Mouse (Mus musculus) cortical plate, adult 2 months (tissue): Measurements from ENCODE around the gene Rab19. TPM values are rescaled to one million over a fixed set of nuclear protein-coding genes. Genes with fewer than 3 reads are reported as not detected.
A peak's percentile ranks its signal among the peaks of the same experiment; 100 is the strongest.
"Not testable (repeated sequence)": the region's sequence is repeated elsewhere in the genome, so short reads cannot be mapped to it uniquely, and the experiment has no call there.

Source experiments
- H3K27ac ChIP-seq: fragments of 200-500 bp; 2 replicates; pipeline ENCODE4 v1.5.1; 2012; ENCODE audit warnings: low read length, control low read depth, inconsistent platforms; ENCODE audit not compliant: insufficient read depth
- H3K4me1 ChIP-seq: fragments of 200-500 bp; 2 replicates; pipeline ENCODE4 v1.6.1; 2011; ENCODE audit warnings: low read length; ENCODE audit not compliant: control insufficient read depth, insufficient read depth
- H3K4me3 ChIP-seq: fragments of 200-500 bp; 2 replicates; pipeline ENCODE4 v1.5.1; 2011; ENCODE audit warnings: mild to moderate bottlenecking, low read length, control low read depth; ENCODE audit not compliant: insufficient read depth
- CTCF ChIP-seq: fragments of 200-500 bp; IDR thresholded peaks from 2 replicates; pipeline ENCODE4 v1.5.1; 2011; ENCODE audit warnings: mild to moderate bottlenecking, control low read depth, low read length; ENCODE audit not compliant: insufficient read depth; ENCODE audit errors: extremely low read depth
- POLR2A ChIP-seq: fragments of 200-500 bp; IDR thresholded peaks from 2 replicates; pipeline ENCODE4 v1.6.1; 2011; ENCODE audit warnings: mild to moderate bottlenecking, low read length, control low read depth; ENCODE audit not compliant: insufficient read depth; ENCODE audit errors: extremely low read depth
- polyA plus RNA-seq: library from polyadenylated mRNA; depleted of rRNA; stranded (reverse); fragments of >200 nt; gene quantifications from 2 replicates; pipeline ENCODE4 v1.2.3, GENCODE M21; 2012

Rab19 gene
- polyA plus RNA-seq, 1 experiment = not detected

GRCm38 (mm10) chr6:39377311-39377827 is 3.6 kb upstream of the Rab19 start, which contains the start of gene Slc37a3:
Gene Slc37a3 (minus strand): TSS chr6:39377675.
- Histone ChIP-seq H3K4me3 (peak within 1 kb of the TSS; percentile 79), H3K27ac (peak within 1 kb of the TSS; percentile 58; the same call in 1 of the 2 replicates), H3K4me1 (peaks cover 5% of the 10 kb centered on the region)
- TF ChIP-seq POLR2A = 0 out of 2 replicates have a peak, but pooled peaks have one; percentile 40
- TF ChIP-seq CTCF = no peak

- not testable (repeated sequence) for H3K4me3 ChIP-seq, H3K27ac ChIP-seq, H3K4me1 ChIP-seq
Observed at GRCm38 (mm10) chr6:39378161-39378835, 2.7 kb upstream of the Rab19 start.

- Histone ChIP-seq H3K4me3 (no peak overlapping the region), H3K27ac (no peak overlapping the region), H3K4me1 (peaks cover 4% of the 10 kb centered on the region)
- no peak for TF ChIP-seq CTCF
- TF ChIP-seq POLR2A = no peak
Observed at GRCm38 (mm10) chr6:39379224-39379623, 1.8 kb upstream of the Rab19 start.

GRCm38 (mm10) chr6:39379749-39380148 is 1.2 kb upstream of the Rab19 start:
- H3K27ac ChIP-seq = no peak overlapping the region
- no peak overlapping the region for H3K4me3 ChIP-seq
- TF ChIP-seq CTCF = no peak
- no peak for TF ChIP-seq POLR2A
- H3K4me1 ChIP-seq = peaks cover 4% of the 10 kb centered on the region

- Histone ChIP-seq H3K4me1 (peaks cover 4% of the 10 kb centered on the region), H3K27ac (no peak overlapping the region), H3K4me3 (no peak overlapping the region)
- TF ChIP-seq CTCF (no peak), POLR2A (no peak)
Observed at GRCm38 (mm10) chr6:39380276-39380675, 699 bp upstream of the Rab19 start.

- Histone ChIP-seq H3K27ac (no peak overlapping the region), H3K4me1 (no peaks in the 10 kb centered on the region), H3K4me3 (no peak overlapping the region)
- no peak for TF ChIP-seq CTCF
Observed at GRCm38 (mm10) chr6:39389988-39390387, 9.0 kb downstream of the Rab19 start.

GRCm38 (mm10) chr6:39395471-39395870 is 14.5 kb downstream of the Rab19 start:
- H3K4me1 ChIP-seq = no peaks in the 10 kb centered on the region
- TF ChIP-seq CTCF (no peak), POLR2A (no peak)
- H3K4me3 ChIP-seq = no peak overlapping the region
- H3K27ac ChIP-seq = no peak overlapping the region

GRCm38 (mm10) chr6:39395916-39396315 is 14.9 kb downstream of the Rab19 start:
- H3K27ac ChIP-seq = no peak overlapping the region
- H3K4me1 ChIP-seq = no peaks in the 10 kb centered on the region
- TF ChIP-seq CTCF (no peak), POLR2A (no peak)
- H3K4me3 ChIP-seq = no peak overlapping the region

- TF ChIP-seq POLR2A = no peak
- Histone ChIP-seq H3K4me1 (no peaks in the 10 kb centered on the region), H3K4me3 (no peak overlapping the region), H3K27ac (no peak overlapping the region)
Observed at GRCm38 (mm10) chr6:39397046-39397445, 16.1 kb downstream of the Rab19 start.

- no peak overlapping the region for H3K27ac ChIP-seq
- H3K4me3 ChIP-seq = no peak overlapping the region
- no peaks in the 10 kb centered on the region for H3K4me1 ChIP-seq
- TF ChIP-seq CTCF (no peak), POLR2A (no peak)
Observed at GRCm38 (mm10) chr6:39398342-39398741, 17.4 kb downstream of the Rab19 start.

- peak; percentile 32; the same call in 1 of the 2 replicates for TF ChIP-seq CTCF
- no peak for TF ChIP-seq POLR2A
- Histone ChIP-seq H3K4me3 (no peak overlapping the region), H3K27ac (no peak overlapping the region), H3K4me1 (no peaks in the 10 kb centered on the region)
Observed at GRCm38 (mm10) chr6:39400343-39400742, 19.4 kb downstream of the Rab19 start.
